Mouse (Mus musculus) ES-Bruce4 (cell line): ENCODE results near the gene Tmem40. TPM values are rescaled to one million over a fixed set of nuclear protein-coding genes. Genes with fewer than 3 reads are reported as not detected.

ENCODE experiments used
- H3K27ac ChIP-seq: 2 replicates; pipeline ENCODE4 v1.5.1; 2012; ENCODE audit warnings: low read length, inconsistent platforms; ENCODE audit not compliant: insufficient read depth
- H3K27me3 ChIP-seq: 2 replicates; pipeline ENCODE4 v1.6.1; 2012; ENCODE audit warnings: mild to moderate bottlenecking, low read length, inconsistent platforms; ENCODE audit not compliant: control insufficient read depth, poor library complexity, insufficient read depth, severe bottlenecking
- H3K36me3 ChIP-seq: 2 replicates; pipeline ENCODE4 v1.6.1; 2012; ENCODE audit warnings: inconsistent platforms, mild to moderate bottlenecking, low read length, moderate library complexity; ENCODE audit not compliant: control insufficient read depth, poor library complexity, insufficient read depth, severe bottlenecking
- H3K4me1 ChIP-seq: one replicate; pipeline ENCODE4 v1.8.1; 2011; ENCODE audit warnings: low read length; ENCODE audit not compliant: control insufficient read depth, insufficient read depth
- H3K4me3 ChIP-seq: 2 replicates; pipeline ENCODE4 v1.5.1; 2011; ENCODE audit warnings: low read depth, mild to moderate bottlenecking, low read length
- H3K9ac ChIP-seq: 2 replicates; pipeline ENCODE4 v1.6.1; 2012; ENCODE audit warnings: low read depth, mild to moderate bottlenecking, inconsistent platforms; ENCODE audit not compliant: poor library complexity, severe bottlenecking
- H3K9me3 ChIP-seq: replicated peaks from 2 replicates; pipeline ENCODE4 v1.6.1; 2012; ENCODE audit warnings: mild to moderate bottlenecking, low read length, inconsistent platforms; ENCODE audit not compliant: control insufficient read depth, poor library complexity, insufficient read depth, severe bottlenecking
- CTCF ChIP-seq: IDR thresholded peaks from one replicate; pipeline ENCODE4 v1.8.1; 2011; ENCODE audit warnings: low read depth, low read length
- EP300 ChIP-seq: IDR thresholded peaks from 2 replicates; pipeline ENCODE4 v1.6.1; 2011; ENCODE audit warnings: low read depth, low read length; ENCODE audit not compliant: insufficient read depth
- POLR2A ChIP-seq: IDR thresholded peaks from one replicate; pipeline ENCODE4 v1.8.1; 2011; ENCODE audit warnings: low read length; ENCODE audit not compliant: insufficient read depth
- polyA plus RNA-seq: library from polyadenylated mRNA; stranded (reverse); fragments of >200 nt; gene quantifications from 2 replicates; pipeline ENCODE4 v1.2.4, GENCODE M21; 2011; ENCODE audit warnings: low read depth; ENCODE audit not compliant: missing spikeins, insufficient read depth, insufficient read length

The Tmem40 gene
- polyA plus RNA-seq, 1 experiment: 12.9 TPM

- Histone ChIP-seq H3K9me3 (no peaks in the 10 kb centered on the region), H3K27ac (no peak overlapping the region), H3K4me3 (no peak overlapping the region), H3K4me1 (no peaks in the 10 kb centered on the region), H3K9ac (no peak overlapping the region), H3K36me3 (peaks cover 41% of the 10 kb centered on the region), H3K27me3 (no peaks in the 10 kb centered on the region)
- no peak for TF ChIP-seq CTCF
- no peak for TF ChIP-seq EP300
- no peak for TF ChIP-seq POLR2A
Observed at GRCm38 (mm10) chr6:115804432-115805192, 42.4 kb upstream of the Tmem40 start.

- H3K36me3 ChIP-seq: peaks cover 41% of the 10 kb centered on the region
- no peaks in the 10 kb centered on the region for H3K9me3 ChIP-seq
- no peaks in the 10 kb centered on the region for H3K4me1 ChIP-seq
- no peaks in the 10 kb centered on the region for H3K27me3 ChIP-seq
- H3K9ac ChIP-seq: no peak overlapping the region
- TF ChIP-seq CTCF: peak; percentile 64
- no peak for TF ChIP-seq EP300
- H3K4me3 ChIP-seq: no peak overlapping the region
- H3K27ac ChIP-seq: peak overlapping the region; percentile 18; the same call in 1 of the 2 replicates
Observed at GRCm38 (mm10) chr6:115803541-115804382, 41.6 kb upstream of the Tmem40 start.

GRCm38 (mm10) chr6:115801811-115802210 lies 39.6 kb upstream of the Tmem40 start:
- no peaks in the 10 kb centered on the region for H3K9me3 ChIP-seq
- TF ChIP-seq POLR2A (no peak), CTCF (no peak), EP300 (no peak)
- H3K9ac ChIP-seq: no peak overlapping the region
- no peak overlapping the region for H3K4me3 ChIP-seq
- no peaks in the 10 kb centered on the region for H3K27me3 ChIP-seq
- H3K4me1 ChIP-seq: no peaks in the 10 kb centered on the region
- no peak overlapping the region for H3K27ac ChIP-seq
- peaks cover 29% of the 10 kb centered on the region for H3K36me3 ChIP-seq

GRCm38 (mm10) chr6:115792691-115793215 lies 30.5 kb upstream of the Tmem40 start:
- TF ChIP-seq POLR2A (no peak), CTCF (no peak), EP300 (no peak)
- H3K9me3 ChIP-seq: no peaks in the 10 kb centered on the region
- no peaks in the 10 kb centered on the region for H3K36me3 ChIP-seq
- no peak overlapping the region for H3K9ac ChIP-seq
- H3K4me3 ChIP-seq: no peak overlapping the region
- H3K27ac ChIP-seq: no peak overlapping the region
- H3K27me3 ChIP-seq: no peaks in the 10 kb centered on the region
- H3K4me1 ChIP-seq: no peaks in the 10 kb centered on the region

GRCm38 (mm10) chr6:115791842-115792686 lies 29.9 kb upstream of the Tmem40 start:
- no peak overlapping the region for H3K9ac ChIP-seq
- H3K4me1 ChIP-seq: no peaks in the 10 kb centered on the region
- H3K36me3 ChIP-seq: no peaks in the 10 kb centered on the region
- no peak overlapping the region for H3K27ac ChIP-seq
- H3K27me3 ChIP-seq: no peaks in the 10 kb centered on the region
- TF ChIP-seq EP300 (no peak), CTCF (no peak), POLR2A (no peak)
- no peaks in the 10 kb centered on the region for H3K9me3 ChIP-seq
- no peak overlapping the region for H3K4me3 ChIP-seq
